Mouse (Mus musculus): ENCODE measurements around the gene Nectin1.

GRCm38 (mm10) chr9:43771041-43771440 lies 27.3 kb downstream of the Nectin1 start:
- TF ChIP-seq EP300 (IDR thresholded peaks at IDR 0.05; ENCODE audit: low read depth) (no peak), CTCF (IDR thresholded peaks at IDR 0.05; ENCODE audit: low read depth) (no peak)

Data from liver, embryonic 14.5 days (tissue).